Mouse (Mus musculus) heart, postnatal 10 days (tissue): ENCODE data around the gene Primpol. TPM values are rescaled to one million over a fixed set of nuclear protein-coding genes. Genes with fewer than 3 reads are reported as not detected.
"Not testable (repeated sequence)": the region's sequence is repeated elsewhere in the genome, so short reads cannot be mapped to it uniquely, and the experiment has no call there.

Experiments used
- DNase-seq, 2 experiments: peaks; one replicate each; pipeline ENCODE4 v3.0.0; 2021
- intact Hi-C: fragments of 180-260 bp; cut with DNase I; formaldehyde crosslinking; loops from one replicate; pipeline ENCODE4 v1.15.1; 2025
- total RNA-seq, 2 experiments: library from RNA; stranded (reverse); gene quantifications; 2 replicates each; pipeline ENCODE4 v1.2.3; 2021

Primpol gene
- total RNA-seq, 2 experiments from 2014 or later: 3.7 to 6.5 TPM

DNA sequence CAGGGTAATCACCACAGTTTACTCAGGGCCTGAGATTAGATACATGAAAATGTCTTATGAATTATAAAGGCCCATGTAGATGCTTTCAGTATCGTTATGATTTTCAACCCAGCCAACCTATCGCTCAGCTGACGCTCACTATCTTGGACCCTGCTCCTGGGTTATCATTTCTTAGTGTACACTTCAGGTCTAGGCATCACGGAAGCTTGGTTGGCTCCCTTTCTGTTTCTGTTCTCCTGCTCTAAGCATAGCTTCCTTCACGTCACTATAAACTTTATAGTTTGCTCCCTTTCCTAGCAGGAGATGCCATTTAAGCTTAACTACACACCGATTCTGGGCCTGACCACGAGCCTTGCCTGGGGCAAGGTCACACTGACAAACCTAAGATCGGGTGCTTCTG, 5.5 kb downstream of the Primpol start:
- intact Hi-C loops: no loop called here
- DNase-seq: no peak

GRCm38 (mm10) chr8:46606930-46607329, 10.1 kb downstream of the Primpol start:
- DNase-seq: no peak
- intact Hi-C loops: no loop called here

DNA sequence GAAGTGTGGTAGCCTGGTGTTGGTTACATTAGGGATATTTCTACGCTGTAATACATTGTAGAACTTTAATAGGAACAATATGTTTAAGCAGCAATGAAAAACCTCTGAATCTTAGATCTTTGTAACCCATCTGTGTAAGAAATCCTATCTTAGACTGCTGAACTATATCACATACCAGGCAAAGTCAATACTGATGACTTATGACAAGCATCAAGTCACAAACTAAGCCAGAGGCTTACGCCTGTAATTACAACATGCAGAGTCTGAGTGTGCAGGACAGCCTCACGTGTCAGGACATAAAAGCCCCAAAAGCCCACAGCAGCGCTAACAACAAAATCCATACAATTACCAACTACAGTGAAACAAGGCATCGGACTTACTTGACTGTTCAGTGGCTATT, 13.4 kb downstream of the Primpol start:
- intact Hi-C loops: no loop called here
- DNase-seq: no peak

GRCm38 (mm10) chr8:46600959-46601707, 15.9 kb downstream of the Primpol start:
- no peak for DNase-seq
- intact Hi-C loops: no loop called here

GRCm38 (mm10) chr8:46599314-46599904, 17.6 kb downstream of the Primpol start:
- no peak for DNase-seq
- intact Hi-C loops: no loop called here

DNA sequence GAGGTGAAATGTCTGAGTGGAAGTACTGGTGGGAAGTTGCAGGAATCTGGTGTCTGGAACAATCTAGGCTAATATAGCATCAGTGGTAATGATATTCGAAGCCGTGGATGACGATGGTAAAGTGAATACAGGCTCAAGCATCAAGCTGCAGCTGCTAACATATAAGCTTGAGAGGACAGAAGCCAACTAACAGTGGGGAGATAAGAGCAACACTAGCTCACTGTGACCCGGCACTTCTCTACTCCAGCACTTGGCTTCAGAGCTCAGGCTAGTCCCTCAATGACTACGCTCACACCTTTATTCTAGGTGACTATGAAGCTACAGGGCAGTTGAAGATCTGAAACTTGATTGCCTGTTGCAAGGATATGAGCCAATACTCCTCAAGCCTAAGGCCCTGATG, 18.3 kb downstream of the Primpol start:
- no peak for DNase-seq
- intact Hi-C loops: no loop called here

DNA sequence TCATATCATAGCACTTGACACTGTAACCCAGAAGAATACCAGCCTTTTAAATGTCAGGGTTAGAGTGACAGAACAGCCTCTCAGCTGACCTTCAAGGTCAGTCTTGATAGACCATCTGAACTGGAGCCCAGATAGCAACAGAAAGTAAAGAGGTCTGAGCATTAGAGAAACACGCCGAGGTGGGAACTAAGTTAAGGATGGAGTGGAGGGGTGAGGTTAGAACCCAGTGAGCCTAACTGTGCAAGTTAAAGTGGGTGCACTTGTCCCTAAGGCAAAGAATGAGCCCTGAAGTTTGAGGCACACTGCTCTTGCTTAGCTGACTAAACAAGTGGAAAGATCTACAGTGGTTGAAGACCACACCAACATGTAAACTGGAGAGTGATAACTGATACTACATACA, 18.9 kb downstream of the Primpol start:
- DNase-seq: no peak
- intact Hi-C loops: no loop called here

DNA sequence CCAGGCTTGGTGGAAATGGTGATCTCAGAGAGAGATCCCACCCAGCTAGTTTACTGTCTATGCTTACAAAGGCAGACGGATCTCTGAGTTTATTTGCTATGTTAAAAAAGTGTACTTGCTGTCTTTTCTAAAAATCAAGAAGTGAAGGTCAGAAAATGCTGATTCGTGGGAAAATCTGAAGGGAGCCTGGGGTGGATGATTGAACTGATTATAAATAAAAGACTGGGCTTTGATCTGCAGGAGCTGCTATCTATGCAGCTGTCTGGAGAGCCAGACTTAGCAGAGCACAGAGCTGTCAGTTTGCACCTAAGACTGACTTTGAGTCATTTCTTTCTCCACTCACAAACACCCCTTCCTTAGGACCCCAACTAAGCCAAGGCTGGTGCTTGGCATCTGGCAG, 19.6 kb downstream of the Primpol start:
- DNase-seq: no peak
- intact Hi-C loops: no loop called here

DNA sequence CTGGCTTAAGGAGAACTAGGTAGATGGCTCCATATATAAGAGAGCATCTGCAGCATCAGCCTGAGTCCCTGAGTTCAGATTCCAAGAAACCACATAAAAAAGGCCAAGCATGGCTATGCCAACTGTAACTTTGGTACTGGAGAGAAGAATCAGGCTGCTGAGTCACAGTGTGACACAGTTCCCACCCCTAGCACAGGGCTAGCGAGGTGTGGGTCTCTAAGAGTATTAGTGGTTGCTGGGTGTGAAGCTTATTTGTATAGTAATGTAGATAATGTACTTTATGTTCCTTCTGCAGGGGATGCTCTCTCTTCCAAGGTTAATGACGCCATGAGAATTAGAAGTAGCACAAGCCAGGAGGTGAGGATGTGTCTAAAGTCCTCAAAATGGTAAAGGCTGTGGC, 20.5 kb downstream of the Primpol start:
- no peak for DNase-seq
- intact Hi-C loops: no loop called here

GRCm38 (mm10) chr8:46595593-46595992, 21.4 kb downstream of the Primpol start:
- intact Hi-C loops: no loop called here
- no peak for DNase-seq

DNA sequence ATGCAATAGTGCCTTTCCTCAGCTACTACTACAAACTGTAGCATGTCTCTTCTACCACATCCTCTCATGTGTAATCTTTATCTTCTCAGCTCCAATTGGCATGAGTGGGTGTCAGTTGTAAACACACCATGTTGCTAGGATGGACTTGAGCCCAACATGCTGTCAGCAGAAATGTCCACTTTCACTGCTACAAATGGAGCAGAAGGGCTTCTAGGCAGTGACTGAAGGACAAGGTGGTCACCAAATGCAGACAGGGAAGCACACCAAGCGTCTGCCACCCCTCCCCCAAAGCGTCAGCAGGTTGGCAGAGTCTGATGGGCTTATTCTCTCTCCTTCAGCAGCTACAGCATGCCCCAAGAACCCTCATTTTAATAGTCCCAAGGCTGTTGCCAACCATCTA, 23.2 kb downstream of the Primpol start:
- intact Hi-C loops: no loop called here

DNA sequence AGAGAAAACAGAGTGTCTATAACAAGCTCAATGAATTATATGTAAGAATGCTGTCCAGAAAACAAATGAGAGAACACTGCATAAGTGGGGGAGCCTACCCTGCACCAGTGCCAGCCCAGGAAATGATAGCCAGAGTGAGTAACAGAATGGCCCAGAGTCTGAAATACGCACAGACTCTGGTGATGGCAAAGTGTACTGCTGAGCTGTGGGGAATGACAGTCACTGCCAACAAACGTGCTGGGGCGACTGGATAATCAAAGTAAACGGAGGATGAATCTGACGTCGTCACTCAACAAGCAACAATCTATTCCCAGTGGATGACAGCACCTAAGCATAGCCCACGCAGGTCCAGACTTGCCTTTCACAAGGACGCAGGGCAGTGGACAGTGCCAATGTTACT, 23.9 kb downstream of the Primpol start:
- peak in 1 of 2 experiments; percentile 8 for DNase-seq
- intact Hi-C loops: no loop called here

More for the DNA sequence above, 23.2 kb downstream of the Primpol start:
- DNase-seq: peak; percentile 44 to 51

GRCm38 (mm10) chr8:46588663-46589062, 28.3 kb downstream of the Primpol start:
- no peak for DNase-seq
- intact Hi-C loops: no loop called here

DNA sequence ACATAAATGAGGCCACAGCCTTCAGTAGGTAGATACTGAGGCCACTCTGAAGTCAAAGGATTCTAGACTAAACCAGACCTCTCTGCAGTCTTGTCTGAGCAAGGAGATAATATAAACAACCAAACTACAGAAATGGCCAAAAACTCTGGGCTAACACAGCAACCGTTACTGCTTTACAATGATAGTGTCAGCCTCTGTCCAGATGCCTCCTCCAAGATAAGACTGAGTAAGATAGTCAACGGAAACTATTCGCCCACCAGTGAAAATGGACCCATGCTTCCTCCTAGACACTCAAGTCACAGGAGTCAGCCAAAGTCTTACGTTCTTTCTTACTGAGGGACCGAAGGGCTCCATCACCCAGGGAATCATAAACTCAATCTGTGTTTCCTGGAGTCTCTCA, 29.1 kb downstream of the Primpol start:
- intact Hi-C loops: no loop called here
- DNase-seq: no peak

DNA sequence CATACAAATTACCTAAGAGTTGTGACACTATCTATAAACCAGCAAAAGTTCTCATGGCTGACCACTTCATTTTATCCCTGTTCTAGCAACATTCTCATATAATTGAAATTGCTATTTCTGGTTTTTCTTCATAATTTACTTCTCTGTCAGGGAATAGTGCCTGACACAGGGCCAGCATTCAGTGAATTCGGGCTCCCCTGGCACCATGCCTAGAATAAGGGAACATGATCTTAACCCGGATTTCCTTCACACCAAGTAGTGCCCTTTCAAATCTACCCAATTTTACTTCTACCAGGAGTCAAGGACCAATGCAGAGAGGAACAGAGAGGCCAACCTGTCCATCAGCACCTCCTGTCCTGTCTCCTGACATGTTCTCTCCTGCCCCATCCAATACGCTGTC, 31.4 kb downstream of the Primpol start:
- no peak for DNase-seq
- intact Hi-C loops: no loop called here

- intact Hi-C loops, DNase-seq: not testable (repeated sequence)
These were observed 32.7 kb downstream of the Primpol start for GRCm38 (mm10) chr8:46584328-46584727.

DNA sequence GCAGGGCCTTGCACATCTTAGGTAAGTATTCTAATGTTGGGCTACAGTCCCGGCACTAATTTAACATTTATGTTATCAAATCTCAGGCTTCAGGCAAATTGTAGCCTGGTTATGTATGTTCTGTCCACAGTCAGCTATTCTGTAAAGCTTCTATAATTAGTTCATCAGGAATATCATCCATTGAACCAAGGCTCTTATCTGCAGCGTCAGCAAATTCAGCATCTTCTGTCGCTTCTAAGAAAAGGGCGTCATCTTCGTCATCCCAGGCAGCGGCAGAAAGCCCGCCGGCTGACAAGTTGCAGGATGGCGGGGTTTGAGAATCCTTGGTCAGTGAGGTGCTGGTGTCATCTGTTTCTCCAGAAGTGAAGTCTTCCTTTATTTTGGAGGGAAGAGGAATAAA, 38.2 kb downstream of the Primpol start:
- intact Hi-C loops: no loop called here
- no peak for DNase-seq

- no peak for DNase-seq
- intact Hi-C loops: no loop called here
These were observed 43.0 kb downstream of the Primpol start for GRCm38 (mm10) chr8:46573964-46574363.

GRCm38 (mm10) chr8:46573446-46573845, 43.6 kb downstream of the Primpol start:
- intact Hi-C loops: no loop called here
- no peak for DNase-seq

GRCm38 (mm10) chr8:46570673-46571072, 46.3 kb downstream of the Primpol start:
- DNase-seq: peak; percentile 42
- intact Hi-C loops: no loop called here

DNA sequence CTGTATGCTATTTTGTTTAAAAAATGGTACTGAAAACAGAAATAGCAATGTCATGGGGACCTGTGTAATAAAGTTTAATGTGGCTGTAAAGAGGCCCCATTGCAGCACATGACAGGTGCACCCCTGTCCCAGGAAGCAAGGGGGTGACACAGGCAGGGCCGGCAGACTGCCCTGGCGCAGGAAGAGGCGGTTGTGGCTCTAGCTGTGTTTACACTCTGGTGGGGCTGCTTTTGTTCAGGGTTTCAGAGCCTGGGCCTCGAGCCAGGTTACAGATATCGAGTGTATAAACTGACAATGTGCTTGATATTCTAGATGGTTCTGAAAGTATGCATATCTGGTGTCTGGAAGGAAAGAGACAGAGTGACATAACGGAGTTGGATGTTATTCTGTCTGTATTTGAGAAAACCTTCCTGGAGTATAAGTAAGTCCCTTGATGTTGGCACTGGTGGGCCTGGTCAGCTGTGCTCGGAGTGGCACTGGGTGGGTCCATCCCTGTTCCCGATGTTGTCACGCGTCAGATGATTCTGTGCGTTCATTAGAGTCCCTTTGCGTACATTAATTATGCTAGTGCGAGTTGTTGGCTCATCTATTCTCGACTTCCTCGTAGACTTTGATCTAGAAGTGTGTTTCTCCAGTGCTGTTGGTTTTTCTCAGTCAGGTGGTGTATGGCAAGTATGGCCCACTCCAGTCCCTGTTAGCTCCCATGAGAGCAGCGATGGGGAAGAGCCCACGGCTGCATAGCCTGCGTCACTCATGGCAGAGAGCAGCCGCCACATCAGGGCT, 47.2 kb downstream of the Primpol start:
- intact Hi-C loops: no loop called here
- peak in 1 of 2 experiments; percentile 10 for DNase-seq

DNA sequence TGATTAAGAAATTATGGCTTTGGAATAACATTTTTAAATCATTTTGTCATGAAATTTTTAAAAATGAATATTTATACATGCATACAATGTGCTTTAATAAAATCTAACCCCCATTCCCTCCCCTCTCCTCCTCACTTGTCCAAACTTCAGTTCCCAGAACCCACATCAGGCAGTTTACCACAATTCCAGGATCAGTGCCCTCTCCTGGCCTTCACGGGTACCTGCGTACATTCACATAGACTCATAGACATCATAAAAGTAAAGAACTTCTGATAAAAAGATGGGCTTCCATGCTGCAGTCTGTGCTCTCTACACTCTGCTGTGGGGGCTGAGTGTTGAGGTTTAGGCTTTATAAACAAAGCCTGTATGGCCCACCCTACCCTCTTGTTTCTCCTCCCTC, 48.1 kb downstream of the Primpol start:
- intact Hi-C loops: no loop called here
- no peak for DNase-seq
